Mouse (Mus musculus) thymus, postnatal 0 days (tissue): ENCODE results near the gene Sipa1l1. TPM values are rescaled to one million over a fixed set of nuclear protein-coding genes. Genes with fewer than 3 reads are reported as not detected.

Source experiments
- DNase-seq: peaks from one replicate; pipeline ENCODE4 v3.0.0-alpha.2; 2015; ENCODE audit warnings: low spot score
- polyA plus RNA-seq: library from polyadenylated mRNA; unstranded; fragments of >200 nt; fragmentation: Nextera tagmentation; extraction: Ambion mirVana; gene quantifications from 2 replicates; pipeline ENCODE4 v1.2.1, GENCODE M21; 2015

Sipa1l1 gene
- 17.1 and 18.6 TPM in 2 replicates for polyA plus RNA-seq

DNA sequence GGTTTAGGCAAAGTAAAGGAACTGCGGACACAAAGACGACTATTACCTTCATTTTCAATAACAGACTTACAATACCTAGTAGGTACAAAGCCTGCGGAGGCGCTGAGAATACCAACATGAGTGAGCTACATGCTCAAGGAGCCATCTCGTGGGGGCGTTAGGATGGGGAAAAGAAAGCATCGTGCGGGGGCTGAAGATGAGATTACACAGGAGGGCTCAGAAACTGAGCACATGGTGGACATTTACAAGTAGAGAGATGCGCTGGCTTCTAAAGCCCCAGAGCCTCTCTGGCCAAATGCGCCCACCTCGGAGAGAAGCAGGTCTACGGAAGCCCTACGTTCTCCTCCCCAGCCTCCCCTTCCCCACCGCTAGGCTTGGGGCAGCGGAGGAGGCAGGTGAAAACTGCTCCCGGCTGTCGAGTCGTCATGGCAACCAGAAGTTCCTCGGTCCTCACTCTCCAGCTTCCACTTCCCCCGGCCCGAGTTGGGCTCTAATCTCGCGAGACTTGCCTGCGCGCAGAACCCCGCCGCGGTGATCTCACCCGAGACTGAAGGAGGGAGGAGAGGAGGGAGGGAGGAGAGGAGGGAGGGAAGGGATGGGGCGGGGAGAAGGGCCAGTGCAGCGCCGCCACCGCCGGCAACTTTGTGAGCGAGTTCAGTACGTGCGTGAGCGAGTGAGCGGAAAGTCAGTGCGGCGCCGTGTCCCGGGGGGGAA is at the start of gene Sipa1l1:
Gene Sipa1l1, plus strand, starts transcription at position 501 of the 714 bp plus-strand sequence.
- peak; percentile 99 for DNase-seq

DNA sequence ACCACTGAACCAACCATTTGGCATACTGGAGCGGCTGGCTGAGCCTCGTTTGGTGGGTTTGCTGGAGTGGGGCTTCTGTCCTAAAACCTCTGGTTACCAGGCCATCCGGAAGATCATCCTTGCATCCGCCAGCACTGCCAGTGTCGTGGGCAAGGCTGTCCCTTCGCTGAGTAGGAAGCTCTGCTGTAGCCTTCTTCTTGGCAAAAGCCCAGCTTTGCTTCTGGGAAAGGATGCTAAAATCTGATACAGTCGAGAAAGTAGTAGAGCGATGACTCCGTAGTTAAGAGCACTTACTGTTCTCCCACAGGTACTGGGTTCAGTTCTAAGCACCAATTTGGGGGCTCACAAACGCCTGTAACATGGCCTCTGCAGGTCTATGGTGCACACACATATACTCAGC is 47.2 kb upstream of the Sipa1l1 start:
- DNase-seq = no peak

DNA sequence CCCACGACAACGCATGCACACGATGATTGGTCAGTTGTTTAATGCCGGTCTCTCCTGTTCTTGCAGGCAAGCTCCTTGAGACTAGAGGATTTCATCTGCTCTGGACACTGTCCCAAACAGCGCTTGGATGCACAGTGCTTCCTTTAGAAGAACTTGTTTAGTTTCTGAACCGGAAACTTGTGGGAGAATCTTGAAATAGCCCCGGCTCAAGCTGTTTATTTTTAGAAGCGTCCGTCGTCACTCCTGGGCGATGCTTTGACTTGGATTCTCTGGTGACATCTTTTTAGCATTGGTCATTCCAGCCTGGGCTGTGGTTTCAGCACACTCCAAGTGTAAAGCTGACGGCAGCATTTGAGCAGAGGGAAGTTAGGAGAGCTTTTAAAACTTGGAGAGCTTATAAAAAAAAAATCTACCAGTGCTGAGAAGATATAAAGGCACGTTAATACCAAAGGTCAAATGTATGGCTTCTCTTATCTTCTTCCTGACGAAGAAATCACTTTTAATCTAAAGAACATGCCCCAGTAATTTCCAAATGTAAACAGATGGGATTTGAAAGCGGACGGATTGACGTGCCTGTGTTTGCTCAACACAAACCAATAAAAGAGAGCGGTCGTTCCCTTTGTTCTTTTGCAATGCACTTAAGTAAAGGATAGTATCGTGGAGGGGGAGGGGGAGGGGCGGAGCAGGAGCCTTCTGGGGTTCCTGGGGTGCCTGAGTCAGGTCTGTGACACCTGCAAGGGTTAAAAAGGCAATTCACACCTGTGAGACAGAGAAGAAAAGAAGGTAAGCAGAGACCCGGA is 46.5 kb upstream of the Sipa1l1 start:
- DNase-seq = peak; percentile 41

DNA sequence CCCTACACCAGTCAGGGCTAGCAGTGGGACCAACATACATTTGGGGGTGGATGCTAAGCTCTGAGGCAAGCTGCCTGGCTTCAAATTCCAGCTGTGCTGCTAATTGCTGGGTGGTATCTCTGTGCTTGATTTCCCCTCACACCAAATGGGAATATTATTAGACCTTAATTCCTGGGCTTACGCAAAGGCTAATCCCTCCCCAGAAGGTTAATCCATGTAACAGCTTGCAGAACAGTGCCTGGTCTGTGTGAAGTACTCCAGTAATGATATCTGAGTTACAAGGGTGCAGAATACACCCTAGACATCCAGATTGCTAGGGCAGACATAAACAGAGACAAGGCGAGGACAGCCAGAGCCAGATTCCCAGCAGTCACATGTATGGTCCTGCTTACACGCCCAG is 42.3 kb upstream of the Sipa1l1 start:
- no peak for DNase-seq

DNA sequence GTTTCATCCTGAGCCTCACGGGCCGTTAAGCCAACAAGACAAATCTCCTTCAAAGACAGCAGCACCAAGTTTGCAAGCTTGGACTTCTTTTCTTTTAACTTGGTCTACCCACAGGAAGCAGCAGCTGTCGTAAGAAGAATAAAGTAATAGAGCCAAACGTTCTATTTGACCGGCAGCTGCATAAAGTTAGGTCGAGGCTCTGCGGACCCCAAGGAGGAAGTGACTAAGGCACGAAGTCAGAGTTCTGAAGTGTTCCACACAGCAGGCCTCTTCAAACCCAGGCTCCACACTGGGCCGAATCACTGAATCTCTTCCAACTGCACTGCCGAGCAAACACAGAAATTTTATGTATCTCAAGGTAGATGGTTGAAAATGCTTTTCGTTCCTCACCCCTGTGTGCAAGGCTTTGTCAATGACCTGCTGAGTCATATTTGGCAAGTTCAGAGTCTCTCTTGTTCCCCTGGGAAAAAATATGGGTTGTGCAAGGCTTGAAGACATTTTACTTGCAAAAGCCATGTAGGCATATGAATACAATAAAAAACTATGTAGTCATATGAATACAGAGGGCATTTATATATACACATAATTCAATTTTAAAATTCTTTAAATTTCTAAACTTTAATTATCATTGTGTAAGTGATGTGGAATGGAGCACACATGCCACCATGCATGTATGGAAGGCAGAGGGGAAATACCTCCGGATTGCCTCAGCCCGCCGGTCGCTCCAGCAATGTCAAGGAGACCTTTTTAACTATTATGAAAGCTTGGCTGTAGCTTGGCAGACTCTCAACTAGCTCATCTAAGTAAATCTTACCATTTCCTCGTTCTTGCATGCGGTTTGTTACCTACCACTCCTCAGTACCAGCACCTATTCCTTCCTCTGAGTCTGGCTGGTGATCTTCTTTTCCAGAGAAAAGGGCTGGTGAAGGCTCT is 29.6 kb upstream of the Sipa1l1 start:
- DNase-seq = peak; percentile 59

DNA sequence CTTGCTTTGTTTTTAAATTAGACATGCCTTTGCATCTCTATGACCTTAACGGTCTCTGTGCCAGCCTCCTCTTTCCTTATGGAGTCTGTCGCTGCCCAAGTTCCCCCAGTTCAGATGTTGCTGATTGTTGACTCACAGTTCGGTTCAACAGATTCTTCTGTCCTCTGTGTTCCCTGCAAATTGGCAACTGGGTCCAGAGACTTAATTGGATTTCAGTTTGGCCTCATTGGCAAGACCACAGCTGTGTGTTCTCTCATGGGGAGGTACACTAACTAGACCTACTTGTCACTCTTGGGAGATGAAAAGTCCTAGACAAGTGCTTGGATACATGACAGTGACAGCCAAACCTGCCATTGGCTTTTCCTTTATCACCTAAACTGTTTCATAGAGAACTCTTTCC is 25.7 kb upstream of the Sipa1l1 start:
- DNase-seq = no peak

DNA sequence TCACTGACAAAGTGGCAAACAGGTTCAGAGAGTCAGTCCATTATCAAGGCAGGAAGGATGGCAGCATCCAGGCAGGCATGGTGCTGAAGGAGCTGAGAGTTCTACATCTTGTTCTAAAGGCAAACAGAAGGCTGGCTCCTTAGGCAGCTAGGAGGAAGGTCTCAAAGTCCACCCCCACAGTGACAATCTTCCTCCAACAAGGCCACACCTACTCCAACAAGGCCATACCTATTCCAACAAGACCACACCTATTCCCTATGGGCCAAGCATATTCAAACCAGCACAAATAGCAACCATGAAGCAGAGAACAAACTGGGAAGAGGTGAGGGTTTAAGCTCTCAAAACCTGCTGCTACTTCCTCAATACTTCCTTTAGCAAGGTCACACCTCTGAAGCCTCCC is 23.9 kb upstream of the Sipa1l1 start:
- DNase-seq = no peak

DNA sequence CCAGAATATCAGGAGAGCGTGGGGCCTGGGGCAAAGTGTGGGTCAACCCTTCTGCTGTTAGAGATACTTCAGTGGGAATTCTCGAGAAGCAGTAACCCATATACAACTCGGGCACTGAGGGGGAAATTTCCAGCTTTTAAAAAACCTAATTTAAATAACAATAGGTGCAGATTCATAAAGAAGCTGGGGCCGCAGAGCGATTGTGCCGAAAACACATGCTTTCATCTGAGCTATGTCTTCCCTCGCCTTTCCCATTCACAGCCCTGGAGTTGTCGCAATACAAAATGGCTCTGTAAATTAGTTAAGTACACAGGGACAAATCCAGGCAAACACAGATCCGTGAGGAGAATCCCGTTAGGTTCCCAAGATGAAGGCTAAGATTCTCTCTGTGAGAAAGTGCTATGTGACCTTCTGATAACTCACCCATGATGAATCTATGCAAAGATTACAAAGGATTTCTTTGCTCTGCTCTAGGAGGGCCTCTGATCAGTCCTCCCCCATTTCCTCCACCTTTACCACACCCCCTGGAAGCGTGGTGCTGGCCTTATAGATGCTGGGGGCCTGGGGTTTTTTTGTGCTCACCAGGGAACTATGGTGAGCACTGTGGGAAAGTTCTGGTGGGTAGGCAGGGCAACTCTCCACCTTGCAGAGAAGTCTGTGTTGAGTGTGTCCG is 22.0 kb upstream of the Sipa1l1 start:
- DNase-seq = no peak

DNA sequence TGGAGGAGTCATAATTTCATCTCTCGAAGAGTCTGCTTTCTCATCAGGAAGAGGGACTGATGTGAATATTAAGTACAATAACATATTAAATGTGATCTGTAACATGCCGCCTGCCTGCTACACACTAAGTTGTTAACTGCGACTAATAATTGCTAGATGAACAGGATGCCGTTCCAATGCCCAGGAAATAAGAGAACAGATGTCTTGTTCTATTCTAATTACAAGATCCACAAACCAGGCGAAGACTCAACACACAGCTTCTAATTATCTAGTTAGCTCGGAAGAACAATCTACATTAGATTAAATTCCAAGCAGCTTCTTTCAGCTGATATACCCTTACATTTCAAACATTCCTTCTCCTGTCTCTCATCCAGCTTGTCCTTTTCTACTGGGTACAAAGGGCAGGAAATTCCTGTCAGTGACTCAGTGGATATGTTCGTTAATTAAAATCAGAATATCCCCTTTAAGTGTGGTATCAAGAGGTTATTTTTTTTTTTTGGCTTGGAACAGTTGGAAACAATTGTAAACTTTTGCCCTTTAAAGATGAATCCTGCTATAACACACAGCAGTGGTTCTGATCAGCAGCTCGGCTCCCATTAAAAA is 20.7 kb upstream of the Sipa1l1 start:
- DNase-seq = no peak

DNA sequence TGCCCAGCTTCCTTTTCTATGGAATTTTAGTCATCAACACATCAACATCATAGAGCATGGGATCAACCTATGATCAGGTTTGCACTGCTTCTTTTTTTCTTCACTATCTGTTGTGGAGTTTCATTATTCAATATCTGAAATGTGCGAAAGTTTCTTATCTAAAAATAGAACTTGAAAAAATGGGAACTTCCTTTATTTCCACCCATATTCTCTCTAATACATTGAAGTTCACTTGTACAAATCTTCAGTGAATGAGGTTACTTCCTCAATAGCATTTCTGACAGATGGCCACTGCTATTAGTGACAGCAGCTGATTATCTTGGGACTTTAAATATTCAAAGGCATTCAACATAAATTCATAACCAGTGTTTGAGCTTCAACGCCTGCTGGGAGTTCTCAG is 18.1 kb upstream of the Sipa1l1 start:
- no peak for DNase-seq

DNA sequence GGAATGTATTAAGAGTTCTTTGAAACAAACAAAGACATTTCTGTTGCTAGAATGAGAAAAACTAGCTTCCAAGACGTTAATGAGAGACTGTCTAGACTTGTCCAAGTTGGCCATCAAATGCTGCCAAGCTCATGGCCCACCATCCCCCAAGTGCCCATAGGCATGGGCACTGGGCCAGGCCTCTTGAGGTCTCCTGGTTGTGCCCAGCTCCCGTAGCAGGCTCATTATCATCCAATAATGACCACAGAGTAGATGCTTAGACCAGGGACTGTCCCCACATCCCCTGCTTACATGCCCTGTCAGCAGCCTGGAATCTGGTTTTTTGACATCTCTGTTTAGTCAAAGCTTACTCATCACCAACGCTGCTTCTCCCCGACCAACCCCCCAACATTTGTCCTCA is 14.6 kb upstream of the Sipa1l1 start:
- no peak for DNase-seq

DNA sequence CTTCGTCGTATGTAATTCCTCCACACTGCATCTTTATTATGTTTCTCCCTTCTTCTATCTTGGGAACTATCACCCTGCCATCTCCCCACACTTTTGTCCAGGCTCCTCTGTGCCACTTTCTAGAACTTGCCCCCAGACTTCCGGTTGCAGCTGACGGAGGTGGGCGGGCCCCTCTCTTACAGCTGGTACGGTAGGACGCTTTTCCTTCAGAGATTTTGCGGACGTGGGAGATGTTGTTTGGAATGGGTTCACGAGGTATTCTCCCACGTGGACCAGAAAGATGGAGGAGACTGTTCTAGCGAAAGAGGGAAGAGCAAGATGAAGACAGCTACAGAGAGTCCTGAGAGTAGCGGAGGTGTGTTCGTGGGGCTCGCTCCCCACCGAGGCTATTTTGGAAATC is 10.6 kb upstream of the Sipa1l1 start:
- no peak for DNase-seq

DNA sequence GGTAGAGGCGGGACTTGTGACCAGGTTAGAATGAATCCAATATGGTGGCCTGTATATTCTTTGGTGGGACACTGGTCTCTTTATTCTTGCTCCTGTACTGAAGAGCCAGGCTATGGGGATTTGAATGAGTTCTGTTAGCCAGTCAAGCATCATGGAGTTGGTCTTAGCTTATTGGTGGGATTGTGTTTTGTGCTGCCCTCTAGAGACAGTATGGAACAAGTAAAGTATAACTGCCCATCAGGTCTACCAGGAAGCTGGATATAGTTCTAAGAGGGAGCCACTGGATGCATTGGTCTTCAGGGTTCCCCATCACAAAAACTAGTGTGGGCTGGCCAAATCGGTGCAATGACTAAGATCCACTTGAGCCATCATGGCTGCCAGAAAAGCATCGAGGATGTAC is 9.7 kb upstream of the Sipa1l1 start:
- no peak for DNase-seq

DNA sequence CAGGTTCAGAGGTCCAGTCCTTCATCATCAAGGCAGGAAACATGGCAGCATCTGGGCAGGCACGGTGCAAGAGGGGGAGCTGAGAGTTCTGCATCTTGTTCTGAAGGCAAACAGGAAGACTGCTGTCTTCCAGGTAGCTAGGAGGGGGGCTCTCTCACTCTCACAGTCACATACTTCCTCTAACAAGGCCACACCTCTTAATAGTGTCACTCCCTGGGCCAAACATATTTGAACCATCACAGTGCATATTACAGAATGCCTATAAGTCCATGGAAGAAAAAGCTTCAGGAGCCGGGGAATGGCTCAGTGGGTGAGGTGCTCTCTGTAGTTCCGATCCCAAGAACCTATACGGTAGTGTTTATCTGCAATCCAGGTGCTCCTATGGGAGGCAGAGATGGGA is 3.5 kb upstream of the Sipa1l1 start:
- peak; percentile 34 for DNase-seq

DNA sequence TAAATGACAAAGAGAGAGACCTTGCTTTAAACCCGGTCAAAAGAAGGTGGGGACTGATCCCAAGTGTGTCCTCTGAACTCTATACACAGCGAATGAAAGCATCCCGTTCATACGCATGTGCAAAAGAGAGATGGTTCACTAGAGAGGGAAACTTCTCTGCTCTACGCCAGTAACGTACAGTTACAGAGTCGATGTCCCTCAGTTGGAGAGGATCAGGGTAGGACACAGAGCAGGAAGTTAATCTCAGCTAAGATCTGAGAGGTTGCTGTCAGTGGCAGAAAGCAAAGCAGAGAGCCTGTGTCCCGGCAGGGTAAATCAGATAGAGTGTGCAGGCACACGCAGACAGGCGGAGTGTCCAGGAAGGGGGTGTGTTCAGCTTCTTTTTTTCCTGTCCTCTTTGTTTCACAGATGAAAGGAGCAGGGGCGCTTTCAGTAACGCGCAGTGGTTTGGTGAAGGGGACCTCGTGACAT is 3.0 kb upstream of the Sipa1l1 start:
- DNase-seq = peak; percentile 71

DNA sequence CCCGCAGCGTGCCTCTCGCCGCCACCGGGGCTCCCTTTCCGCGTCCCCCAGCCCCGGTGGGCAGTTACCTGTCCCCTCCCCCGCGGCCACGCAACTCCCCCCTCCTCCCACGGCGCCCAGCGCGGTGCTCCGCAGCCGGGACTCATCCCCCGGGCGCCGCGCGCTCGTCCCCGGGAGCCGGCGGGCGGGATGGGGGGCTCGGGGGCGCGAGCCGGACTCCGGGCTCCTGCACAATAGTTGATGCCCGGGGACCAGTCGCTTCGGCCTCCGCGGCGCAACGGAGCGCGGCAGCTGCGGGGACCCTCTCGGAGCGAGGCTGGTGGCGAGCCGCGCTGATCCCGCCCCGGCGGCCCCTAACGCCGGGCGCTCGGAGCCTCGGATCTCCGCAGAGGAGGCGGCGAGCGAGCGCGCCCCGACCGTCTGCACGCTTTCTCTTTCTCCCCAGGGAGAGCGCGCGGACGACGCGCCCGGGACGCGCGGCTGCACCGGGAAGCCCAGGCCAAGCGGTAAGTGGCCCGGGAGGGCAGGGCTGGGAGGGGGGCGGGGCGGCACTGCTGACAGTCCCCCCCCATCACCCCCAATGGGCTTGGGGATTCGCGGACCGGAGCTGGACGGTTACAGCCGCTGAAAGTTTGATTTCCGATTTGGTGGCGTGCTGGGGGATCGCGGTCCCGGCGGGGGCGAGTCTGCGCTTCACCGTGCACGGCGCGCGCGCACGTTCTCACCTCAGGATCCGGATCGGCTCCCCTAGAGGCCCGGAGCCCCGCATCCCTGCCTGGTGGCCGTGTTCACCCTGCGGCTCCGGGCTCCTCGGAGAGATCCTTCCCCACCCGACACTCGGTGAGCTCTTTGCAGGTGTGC is 681 bp downstream of the Sipa1l1 start:
- DNase-seq = peak; percentile 86

DNA sequence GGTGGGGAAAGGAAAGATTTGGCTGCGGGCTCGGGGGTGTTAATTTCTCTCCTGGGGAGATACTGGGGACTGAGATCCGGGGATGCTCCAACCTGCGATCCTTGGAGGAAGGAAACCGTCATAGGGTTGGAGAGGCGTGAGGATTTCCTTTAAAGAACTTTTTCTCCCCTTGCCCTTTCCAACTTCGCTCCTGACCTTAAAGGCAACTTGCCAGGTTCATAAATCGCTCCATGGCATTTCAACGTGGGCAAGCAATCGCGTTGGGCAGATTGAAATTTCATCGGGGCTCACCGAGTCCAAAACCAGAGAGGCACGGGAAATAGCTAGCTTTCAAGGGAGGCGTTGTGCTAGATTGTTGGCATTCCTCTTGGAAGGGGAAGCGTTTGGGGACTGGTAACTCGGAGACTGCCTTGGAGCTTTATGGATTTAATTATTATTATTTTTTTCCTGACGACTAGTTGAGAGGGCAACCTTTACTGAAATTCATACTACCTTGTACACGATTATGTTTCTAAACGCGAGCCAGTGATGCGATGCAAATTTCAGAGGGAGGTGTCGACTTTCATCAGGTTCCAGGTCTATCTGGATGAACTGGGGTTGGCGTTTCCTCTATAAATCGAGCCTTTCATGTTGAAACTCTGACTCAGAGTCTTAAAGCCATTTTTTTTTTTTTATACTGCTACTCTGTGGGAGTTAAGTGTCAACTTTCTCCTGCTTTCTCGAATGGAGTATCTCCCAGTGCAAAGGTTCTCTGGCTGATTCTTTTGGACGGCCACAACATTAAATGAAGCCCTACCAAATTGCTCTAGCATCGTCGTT is 1.6 kb downstream of the Sipa1l1 start:
- peak; percentile 42 for DNase-seq

DNA sequence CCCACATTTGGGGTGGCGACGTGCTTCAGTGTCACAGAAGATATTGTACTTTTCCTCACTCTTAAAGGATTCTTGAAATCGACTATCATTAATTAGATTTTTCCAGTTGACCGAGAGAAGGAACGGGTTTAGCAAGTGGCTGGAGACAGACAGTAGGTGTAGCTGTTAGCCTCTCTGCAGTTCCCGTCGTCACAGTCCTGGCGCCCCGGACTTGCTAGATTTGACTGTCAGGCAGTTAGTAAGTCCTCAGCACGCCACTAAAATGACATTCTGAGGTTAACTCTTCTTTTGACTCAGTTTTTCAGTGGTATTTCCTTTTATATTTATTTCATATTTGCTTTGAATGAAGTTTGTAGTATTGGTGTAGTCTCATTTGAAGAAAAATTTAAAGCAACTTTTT is 2.5 kb downstream of the Sipa1l1 start:
- peak; percentile 34 for DNase-seq

DNA sequence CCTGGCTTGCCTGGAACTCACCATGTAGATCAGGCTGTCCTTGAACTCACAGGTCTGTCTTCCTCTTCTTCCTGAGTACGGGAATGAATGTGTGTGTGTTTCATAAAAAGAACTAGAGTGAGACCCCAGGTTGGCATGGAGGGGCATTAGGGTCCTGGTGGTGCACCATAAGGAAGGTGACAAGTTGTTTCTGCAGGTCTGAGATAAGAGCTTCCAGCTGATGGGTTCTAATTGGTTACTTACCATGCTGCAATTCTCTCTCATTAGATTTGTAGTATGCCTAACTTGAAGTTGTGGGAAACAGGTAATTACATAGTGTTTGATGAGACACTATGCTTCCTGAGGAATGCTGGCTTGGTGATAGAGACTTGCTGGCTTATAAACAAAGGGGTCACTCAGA is 4.5 kb downstream of the Sipa1l1 start:
- no peak for DNase-seq
